Mouse (Mus musculus) intestine, postnatal 0 days (tissue): Measurements from ENCODE around the gene Fam71a. TPM values are rescaled to one million over a fixed set of nuclear protein-coding genes. Genes with fewer than 3 reads are reported as not detected.

ENCODE experiments used
- ATAC-seq: fragments of 200-750 bp; cut with Nextera tagmentation; 2 replicates; pipeline ENCODE4 v1.8.0; 2017; ENCODE audit warnings: mild to moderate bottlenecking, moderate TSS enrichment, moderate library complexity
- H3K27ac ChIP-seq: fragments of 300-500 bp; sonication (generic); 2 replicates; pipeline ENCODE4 v1.5.1; 2014; ENCODE audit warnings: mild to moderate bottlenecking, low read depth, low read length, moderate library complexity
- H3K27me3 ChIP-seq: fragments of 300-500 bp; sonication (generic); replicated peaks from 2 replicates; pipeline ENCODE4 v1.6.1; 2014; ENCODE audit warnings: low read length, mixed read lengths; ENCODE audit not compliant: control insufficient read depth, insufficient read depth
- H3K36me3 ChIP-seq: fragments of 300-500 bp; sonication (generic); 2 replicates; pipeline ENCODE4 v1.6.1; 2014; ENCODE audit warnings: mild to moderate bottlenecking, moderate library complexity; ENCODE audit not compliant: control insufficient read depth, insufficient read depth
- H3K4me1 ChIP-seq: fragments of 300-500 bp; sonication (generic); replicated peaks from 2 replicates; pipeline ENCODE4 v1.6.1; 2014; ENCODE audit warnings: antibody characterized with exemption, low read length, mixed read lengths; ENCODE audit not compliant: control insufficient read depth, insufficient read depth
- H3K4me2 ChIP-seq: fragments of 300-500 bp; sonication (generic); replicated peaks from 2 replicates; pipeline ENCODE4 v1.6.1; 2014; ENCODE audit warnings: low read depth, mild to moderate bottlenecking, moderate library complexity
- H3K4me3 ChIP-seq: fragments of 300-500 bp; sonication (generic); 2 replicates; pipeline ENCODE4 v1.5.1; 2014; ENCODE audit warnings: low read depth, low read length
- H3K9ac ChIP-seq: fragments of 300-500 bp; sonication (generic); 2 replicates; pipeline ENCODE4 v1.6.1; 2014; ENCODE audit warnings: mild to moderate bottlenecking, low read depth, low read length
- H3K9me3 ChIP-seq: fragments of 300-500 bp; sonication (generic); 2 replicates; pipeline ENCODE4 v1.6.1; 2016; ENCODE audit warnings: mixed run types; ENCODE audit not compliant: control insufficient read depth
- CTCF ChIP-seq: sonication (generic); IDR thresholded peaks from 2 replicates; pipeline ENCODE4 v1.5.1; 2016; ENCODE audit warnings: low read depth, mild to moderate bottlenecking, control low read depth, antibody characterized with exemption, moderate library complexity
- WGBS: fragments of 180-500 bp; shearing (Covaris S2); extraction: QIAGEN DNeasy Blood & Tissue Kit; methylation state at CpG from one replicate; pipeline ENCODE4 v1.1.7; 2014; 5-methylcytosine and 5-hydroxymethylcytosine counted together
- polyA plus RNA-seq: library from polyadenylated mRNA; unstranded; fragments of >200 nt; fragmentation: Nextera tagmentation; extraction: Ambion mirVana; gene quantifications from 2 replicates; pipeline ENCODE4 v1.2.1, GENCODE M21; 2015

Gene Fam71a
- polyA plus RNA-seq, 1 experiment from 2014 or later: not detected

- WGBS: under 1% methylated on average over 66 of the region's 67 CpGs
- H3K27ac ChIP-seq: peak overlapping the region; percentile 93
- peaks cover 31% of the 10 kb centered on the region for H3K4me1 ChIP-seq
- peak; percentile 92 for ATAC-seq
- peak overlapping the region; percentile 70 for H3K4me3 ChIP-seq
- peaks cover 32% of the 10 kb centered on the region for H3K27me3 ChIP-seq
- no peaks in the 10 kb centered on the region for H3K9me3 ChIP-seq
- peak overlapping the region; percentile 98 for H3K4me2 ChIP-seq
- H3K36me3 ChIP-seq: no peaks in the 10 kb centered on the region
- peak overlapping the region; percentile 75 for H3K9ac ChIP-seq
- peak; percentile 24; the same call in 1 of the 2 replicates for TF ChIP-seq CTCF
These were observed 18.8 kb upstream of the Fam71a start for GRCm38 (mm10) chr1:191183163-191184065.

GRCm38 (mm10) chr1:191182431-191183162, 18.0 kb upstream of the Fam71a start:
- peaks cover 36% of the 10 kb centered on the region for H3K4me1 ChIP-seq
- ATAC-seq: 0 out of 2 replicates have a peak, but pooled peaks have one; percentile 0
- peak overlapping the region; percentile 75 for H3K9ac ChIP-seq
- peak; percentile 74 for TF ChIP-seq CTCF
- peak overlapping the region; percentile 70 for H3K4me3 ChIP-seq
- peaks cover 31% of the 10 kb centered on the region for H3K27me3 ChIP-seq
- WGBS: under 1% methylated on average over 61 of the region's 61 CpGs
- H3K27ac ChIP-seq: peak overlapping the region; percentile 93
- H3K4me2 ChIP-seq: peak overlapping the region; percentile 98
- no peaks in the 10 kb centered on the region for H3K36me3 ChIP-seq
- no peaks in the 10 kb centered on the region for H3K9me3 ChIP-seq

GRCm38 (mm10) chr1:191181469-191182259, 17.0 kb upstream of the Fam71a start:
- ATAC-seq: no peak
- Histone ChIP-seq H3K36me3 (no peaks in the 10 kb centered on the region), H3K9ac (peak overlapping the region; percentile 75; the same call in 1 of the 2 replicates), H3K27ac (no peak overlapping the region; the same call in 1 of the 2 replicates), H3K4me3 (peak overlapping the region; percentile 70), H3K9me3 (no peaks in the 10 kb centered on the region), H3K4me2 (peak overlapping the region; percentile 98), H3K27me3 (peaks cover 23% of the 10 kb centered on the region), H3K4me1 (peaks cover 36% of the 10 kb centered on the region)
- WGBS: 57% methylated on average over 12 of the region's 12 CpGs
- TF ChIP-seq CTCF: no peak

- H3K4me2 ChIP-seq: peak overlapping the region; percentile 58
These were observed 15.8 kb upstream of the Fam71a start for GRCm38 (mm10) chr1:191180397-191180796.

GRCm38 (mm10) chr1:191179846-191180245, 15.2 kb upstream of the Fam71a start:
- H3K9me3 ChIP-seq: no peaks in the 10 kb centered on the region
- no peak for ATAC-seq
- H3K27me3 ChIP-seq: peaks cover 5% of the 10 kb centered on the region
- 14% methylated on average over 2 of the region's 2 CpGs for WGBS
- peak overlapping the region; percentile 14; the same call in 1 of the 2 replicates for H3K4me3 ChIP-seq
- no peak overlapping the region for H3K27ac ChIP-seq
- peak overlapping the region; percentile 58 for H3K4me2 ChIP-seq
- peaks cover 28% of the 10 kb centered on the region for H3K4me1 ChIP-seq
- H3K36me3 ChIP-seq: no peaks in the 10 kb centered on the region
- TF ChIP-seq CTCF: no peak
- no peak overlapping the region for H3K9ac ChIP-seq

More at GRCm38 (mm10) chr1:191180397-191180796, 15.8 kb upstream of the Fam71a start:
- Histone ChIP-seq H3K27ac (no peak overlapping the region), H3K4me3 (peak overlapping the region; percentile 14), H3K36me3 (no peaks in the 10 kb centered on the region), H3K9me3 (no peaks in the 10 kb centered on the region), H3K9ac (no peak overlapping the region), H3K27me3 (peaks cover 11% of the 10 kb centered on the region), H3K4me1 (peaks cover 33% of the 10 kb centered on the region)
- WGBS: 34% methylated on average over 4 of the region's 4 CpGs
- no peak for TF ChIP-seq CTCF
- no peak for ATAC-seq
